Mouse (Mus musculus) myocyte (in vitro differentiated cells): ENCODE measurements around the gene March7.

Experiments used
- E2F4 ChIP-seq: IDR thresholded peaks from one replicate; pipeline ENCODE4 v1.6.1; 2011; ENCODE audit warnings: mild to moderate bottlenecking, control low read depth, moderate library complexity; ENCODE audit not compliant: insufficient read depth
- MYOD1 ChIP-seq, 3 experiments: IDR thresholded peaks; one replicate each; pipeline ENCODE4 v1.6.1; 2011; ENCODE audit warnings: control low read depth in 2 of 3, low read depth in 2 of 3, mild to moderate bottlenecking in 2 of 3, moderate library complexity in 1 of 3; ENCODE audit not compliant: insufficient read length in 2 of 3, control insufficient read depth in 1 of 3
- POLR2A ChIP-seq: IDR thresholded peaks from one replicate; pipeline ENCODE4 v1.6.1; 2011; ENCODE audit warnings: low read depth, mild to moderate bottlenecking, control low read depth, moderate library complexity; ENCODE audit not compliant: insufficient read length

DNA sequence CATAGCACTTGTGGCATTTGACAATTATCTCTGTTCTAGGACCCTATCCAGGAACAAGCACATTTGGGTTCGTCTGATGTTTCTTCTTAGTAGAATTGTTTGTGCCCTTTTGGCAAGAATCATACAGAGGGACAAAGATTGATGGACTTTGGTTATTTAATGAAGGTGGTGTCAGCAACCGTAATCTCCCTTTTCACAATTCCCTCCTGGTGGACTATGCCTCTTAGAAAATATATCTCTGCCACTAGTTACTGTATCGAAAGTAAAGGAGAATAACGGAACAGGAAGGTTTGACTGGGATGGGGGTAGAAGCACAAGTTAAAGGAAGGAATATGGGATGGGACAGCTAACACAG is 74.8 kb downstream of the March7 start, which contains the start of gene Cd302:
- no peak for TF ChIP-seq POLR2A
- no peak for TF ChIP-seq MYOD1 (IDR thresholded peaks at IDR 0.05; ENCODE audit: control insufficient read depth in 1 of 3, insufficient read length in 2 of 3, low read depth in 2 of 3)
- no peak for TF ChIP-seq E2F4
